Mouse (Mus musculus): ENCODE results near the gene Gm21719. TPM values are rescaled to one million over a fixed set of nuclear protein-coding genes. Genes with fewer than 3 reads are reported as not detected.
"Not testable (repeated sequence)": the region's sequence is repeated elsewhere in the genome, so short reads cannot be mapped to it uniquely, and the experiment has no call there.

The Gm21719 gene
- polyA plus RNA-seq (2012): not detected in 2 replicates

DNA sequence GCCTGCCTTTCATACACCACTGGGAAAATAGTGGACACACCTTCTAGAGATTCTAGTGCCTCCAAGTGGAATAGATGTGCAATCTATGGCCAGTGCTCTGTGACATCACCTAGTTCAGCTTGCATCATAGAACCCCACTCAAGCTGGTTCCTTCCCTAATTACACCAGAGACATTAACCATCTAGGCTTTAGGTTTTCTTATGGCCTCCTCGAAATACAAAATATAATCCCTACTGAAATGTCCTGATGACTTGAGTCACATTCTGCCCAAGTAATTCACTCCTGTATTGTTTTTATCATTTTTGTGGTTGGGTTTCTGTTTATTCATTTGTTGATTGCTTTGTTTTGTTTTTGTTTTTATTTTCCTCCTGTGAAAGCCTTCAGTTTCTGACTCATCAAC, at the start of gene Gm21719:
Gene Gm21719 (minus strand): TSS at position 101 of the 400 bp plus-strand sequence.
- not testable (repeated sequence) for H3K27me3 ChIP-seq (ENCODE audit: control insufficient read depth); H3K9me3 ChIP-seq (ENCODE audit: control insufficient read depth, low read length); H3K4me1 ChIP-seq (ENCODE audit: control insufficient read depth); H3K4me3 ChIP-seq (replicated peaks); H3K36me3 ChIP-seq (ENCODE audit: control insufficient read depth)

Other genes with a start within 250 kb of the Gm21719 start
- not detected in 2 replicates for gene Gm28919, start 99.3 kb downstream of the Gm21719 start, polyA plus RNA-seq (2012)
- gene Gm20830, start 235.4 kb upstream of the Gm21719 start, polyA plus RNA-seq (2012): not detected in 2 replicates

All from erythroblast, embryonic 14.5 days (primary cell).